Mouse (Mus musculus): ENCODE data around the gene Anp32a. TPM values are rescaled to one million over a fixed set of nuclear protein-coding genes. Genes with fewer than 3 reads are reported as not detected.

Gene Anp32a
- polyA plus RNA-seq, 1 experiment from 2014 or later = 176 TPM

DNA sequence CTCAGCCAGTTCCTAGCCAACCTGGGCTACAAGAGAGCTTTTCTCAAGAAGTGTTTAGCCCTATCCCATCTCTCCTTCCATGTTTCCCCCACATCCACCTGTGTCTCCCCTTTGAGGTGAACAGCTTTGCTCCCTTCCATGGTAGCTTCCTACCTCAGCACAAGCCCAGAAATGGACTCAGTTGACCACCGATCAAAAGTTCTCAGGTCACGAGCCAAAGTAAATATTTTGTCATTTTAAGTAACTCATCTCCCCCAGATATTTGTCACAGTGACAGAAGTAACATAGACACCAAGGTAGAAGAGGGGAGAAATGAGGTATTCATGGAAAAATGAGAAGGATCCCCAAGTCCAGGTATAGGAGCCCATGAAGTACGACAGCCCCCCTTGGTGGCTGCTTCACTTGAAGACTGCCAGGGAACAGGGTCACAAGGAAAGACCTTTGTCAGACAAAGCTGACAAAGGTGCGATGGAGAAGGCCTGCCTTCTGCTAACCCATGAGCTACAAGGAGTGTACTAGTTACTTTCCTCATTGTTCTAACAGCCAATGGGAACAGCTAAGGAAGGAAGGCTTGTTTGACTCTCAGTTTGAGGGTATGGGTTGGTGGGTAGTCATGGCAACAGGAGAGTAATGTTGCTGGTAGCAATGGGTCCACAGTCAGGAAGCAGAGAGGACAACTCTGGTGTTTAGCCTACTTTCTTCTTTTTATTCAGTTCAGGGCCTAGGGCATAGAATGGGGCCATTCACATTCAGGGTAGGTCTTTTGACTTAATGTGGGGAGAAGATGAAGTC lies 44.8 kb downstream of the Anp32a start:
- WGBS = 84% methylated on average over 4 of the region's 4 CpGs
- Histone ChIP-seq H3K4me1 (replicated peaks) (peaks cover 18% of the 10 kb centered on the region), H3K27ac (no peak overlapping the region), H3K4me2 (no peak overlapping the region), H3K4me3 (no peak overlapping the region), H3K9ac (no peak overlapping the region), H3K27me3 (no peaks in the 10 kb centered on the region), H3K36me3 (no peaks in the 10 kb centered on the region), H3K9me3 (replicated peaks) (no peaks in the 10 kb centered on the region)
- no peak for ATAC-seq (replicated peaks; ENCODE audit: insufficient number of reproducible peaks, insufficient read depth, low FRiP score, low read depth)

DNA sequence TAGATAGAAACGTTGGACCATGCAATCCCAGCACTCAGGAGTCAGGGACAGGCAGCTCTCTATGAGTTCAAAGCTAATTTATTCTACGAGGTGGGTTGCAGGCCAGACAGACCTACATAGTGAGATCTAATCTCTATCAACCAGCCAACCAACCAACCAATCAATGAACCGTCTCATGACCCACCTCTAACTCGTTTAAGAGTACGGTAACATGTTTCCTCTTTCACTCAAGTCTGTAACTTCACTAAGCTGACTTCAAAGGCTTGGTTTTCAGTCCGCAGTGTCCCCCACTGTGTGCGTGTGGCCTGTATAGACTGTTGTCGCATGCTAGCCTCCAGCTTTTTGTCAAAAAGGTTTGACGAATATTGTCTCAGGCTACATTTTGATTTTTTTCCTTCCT lies 48.6 kb downstream of the Anp32a start:
- H3K4me3 ChIP-seq = no peak overlapping the region

DNA sequence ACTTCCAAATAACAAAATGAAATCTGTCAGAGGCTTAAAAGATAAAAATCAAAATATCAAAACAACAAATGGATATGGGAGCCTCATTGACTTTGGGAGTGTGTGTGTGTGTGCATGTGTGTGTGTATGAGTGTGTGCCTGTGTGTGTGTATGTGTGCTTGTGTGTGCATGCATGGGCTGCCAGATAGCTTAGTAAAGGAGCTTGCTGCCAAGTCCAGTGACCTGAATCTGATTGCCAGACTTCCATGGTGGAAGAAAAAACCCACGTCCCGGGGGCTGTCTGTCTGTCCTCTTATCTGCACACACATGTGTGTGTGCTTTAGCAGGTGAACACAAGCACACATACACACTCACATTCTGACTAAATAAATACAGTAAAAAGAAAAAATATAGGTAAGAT lies 52.4 kb downstream of the Anp32a start:
- ATAC-seq (replicated peaks; ENCODE audit: insufficient number of reproducible peaks, insufficient read depth, low FRiP score, low read depth) = no peak
- H3K27me3 ChIP-seq = no peaks in the 10 kb centered on the region

More for the DNA sequence above, 48.6 kb downstream of the Anp32a start:
- ATAC-seq (replicated peaks; ENCODE audit: insufficient number of reproducible peaks, insufficient read depth, low FRiP score, low read depth) = no peak
- Histone ChIP-seq H3K9ac (no peak overlapping the region), H3K4me1 (replicated peaks) (no peaks in the 10 kb centered on the region), H3K27me3 (no peaks in the 10 kb centered on the region), H3K36me3 (no peaks in the 10 kb centered on the region), H3K9me3 (replicated peaks) (no peaks in the 10 kb centered on the region), H3K27ac (no peak overlapping the region), H3K4me2 (no peak overlapping the region)
- WGBS = 73% methylated on average over 9 of the region's 9 CpGs

DNA sequence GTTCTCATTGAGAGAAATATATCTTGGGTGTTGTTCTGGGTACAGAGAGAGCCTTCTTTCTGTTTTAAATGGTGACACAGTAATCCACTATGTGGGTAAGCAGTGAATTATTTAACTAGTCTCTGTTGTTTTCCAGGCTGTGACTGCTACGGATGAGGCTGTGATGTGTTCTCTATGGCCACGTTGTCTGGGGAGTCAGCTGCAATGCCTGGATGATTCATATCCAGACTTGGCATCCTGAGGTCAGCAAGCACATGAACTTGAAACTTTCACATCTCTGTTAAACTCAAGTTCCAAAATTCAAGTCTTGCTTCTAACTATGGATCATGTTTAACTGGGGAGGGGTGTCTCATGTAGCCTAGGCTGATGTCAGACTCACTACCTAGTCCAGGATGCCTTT lies 53.1 kb downstream of the Anp32a start:
- no peak overlapping the region for H3K4me2 ChIP-seq
- WGBS = 64% methylated on average over 2 of the region's 2 CpGs

More for the DNA sequence above, 52.4 kb downstream of the Anp32a start:
- no peak overlapping the region for H3K9ac ChIP-seq
- H3K4me2 ChIP-seq = no peak overlapping the region
- no peak overlapping the region for H3K4me3 ChIP-seq
- no peaks in the 10 kb centered on the region for H3K9me3 ChIP-seq (replicated peaks)
- H3K27ac ChIP-seq = no peak overlapping the region
- H3K4me1 ChIP-seq (replicated peaks) = no peaks in the 10 kb centered on the region
- WGBS = 42% methylated on average over 2 of the region's 2 CpGs
- H3K36me3 ChIP-seq = no peaks in the 10 kb centered on the region

DNA sequence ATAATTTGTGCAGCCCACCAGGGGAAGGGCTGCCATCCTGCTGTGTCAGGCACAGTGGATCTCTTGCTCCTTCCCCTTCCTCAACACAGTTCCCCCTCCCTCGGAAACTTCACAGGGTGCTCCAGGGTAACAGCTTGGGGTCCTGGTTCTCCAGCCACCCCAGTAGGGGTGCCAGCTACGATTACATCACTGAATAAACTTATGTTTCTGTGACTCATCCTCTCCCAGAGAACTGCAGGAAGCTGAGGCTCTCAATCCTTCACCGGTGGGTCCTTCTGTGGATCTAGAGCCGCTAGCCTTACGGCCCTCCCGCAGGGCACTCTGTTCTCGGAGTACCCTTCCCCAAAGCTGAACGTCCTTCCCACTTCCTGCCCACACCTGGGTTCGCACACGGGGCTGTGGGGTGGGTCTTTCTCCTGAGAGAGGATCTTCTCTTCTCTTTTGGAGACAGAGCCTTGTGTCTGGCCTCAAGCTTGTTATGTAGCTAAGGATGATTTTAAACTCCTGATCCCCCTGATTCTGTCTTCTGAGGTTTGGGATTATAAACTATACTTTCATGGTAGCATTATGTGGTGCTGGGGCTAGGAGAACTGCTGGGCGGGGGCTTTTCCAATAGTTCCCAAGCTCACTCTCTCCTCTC lies 59.6 kb downstream of the Anp32a start:
- no peak overlapping the region for H3K9ac ChIP-seq
- 43% methylated on average over 11 of the region's 11 CpGs for WGBS
- H3K27me3 ChIP-seq = no peaks in the 10 kb centered on the region

More for the DNA sequence above, 53.1 kb downstream of the Anp32a start:
- no peaks in the 10 kb centered on the region for H3K27me3 ChIP-seq
- H3K9me3 ChIP-seq (replicated peaks) = no peaks in the 10 kb centered on the region
- ATAC-seq (replicated peaks; ENCODE audit: insufficient number of reproducible peaks, insufficient read depth, low FRiP score, low read depth) = no peak
- H3K9ac ChIP-seq = no peak overlapping the region
- H3K27ac ChIP-seq = no peak overlapping the region
- no peaks in the 10 kb centered on the region for H3K4me1 ChIP-seq (replicated peaks)
- H3K4me3 ChIP-seq = no peak overlapping the region
- H3K36me3 ChIP-seq = no peaks in the 10 kb centered on the region

DNA sequence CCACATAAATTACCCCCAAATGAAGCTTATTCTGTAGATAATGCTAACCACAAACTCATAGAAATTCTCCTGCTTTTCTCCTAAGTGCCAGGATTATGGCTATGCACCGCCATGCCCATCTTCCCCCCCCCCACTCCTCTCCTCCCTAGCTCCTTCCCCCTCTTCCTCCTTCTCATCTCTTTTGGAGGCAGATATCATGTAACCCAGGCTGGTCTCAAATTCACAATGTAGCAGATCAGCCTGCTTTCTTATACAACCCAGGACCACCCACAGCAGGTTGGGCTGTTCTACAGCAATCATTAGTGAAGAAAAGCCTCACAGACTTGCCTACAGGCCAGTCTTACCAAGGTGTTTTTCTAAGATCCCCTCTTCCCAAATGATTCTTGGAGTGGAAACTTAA lies 60.5 kb downstream of the Anp32a start:
- no peak overlapping the region for H3K27ac ChIP-seq
- 76% methylated on average over 1 of the region's 1 CpGs for WGBS
- no peak overlapping the region for H3K4me3 ChIP-seq
- no peaks in the 10 kb centered on the region; the same call in 1 of the 2 replicates for H3K4me1 ChIP-seq (replicated peaks)
- no peaks in the 10 kb centered on the region for H3K27me3 ChIP-seq
- H3K9ac ChIP-seq = no peak overlapping the region
- H3K36me3 ChIP-seq = no peaks in the 10 kb centered on the region
- H3K4me2 ChIP-seq = no peak overlapping the region
- no peaks in the 10 kb centered on the region; the same call in 1 of the 2 replicates for H3K9me3 ChIP-seq (replicated peaks)
- no peak for ATAC-seq (replicated peaks; ENCODE audit: insufficient number of reproducible peaks, insufficient read depth, low FRiP score, low read depth)

More for the DNA sequence above, 59.6 kb downstream of the Anp32a start:
- ATAC-seq (replicated peaks; ENCODE audit: insufficient number of reproducible peaks, insufficient read depth, low FRiP score, low read depth) = no peak
- H3K4me2 ChIP-seq = no peak overlapping the region
- no peaks in the 10 kb centered on the region; the same call in 1 of the 2 replicates for H3K9me3 ChIP-seq (replicated peaks)
- no peaks in the 10 kb centered on the region; the same call in 1 of the 2 replicates for H3K4me1 ChIP-seq (replicated peaks)
- H3K27ac ChIP-seq = no peak overlapping the region
- H3K4me3 ChIP-seq = no peak overlapping the region
- H3K36me3 ChIP-seq = no peaks in the 10 kb centered on the region

DNA sequence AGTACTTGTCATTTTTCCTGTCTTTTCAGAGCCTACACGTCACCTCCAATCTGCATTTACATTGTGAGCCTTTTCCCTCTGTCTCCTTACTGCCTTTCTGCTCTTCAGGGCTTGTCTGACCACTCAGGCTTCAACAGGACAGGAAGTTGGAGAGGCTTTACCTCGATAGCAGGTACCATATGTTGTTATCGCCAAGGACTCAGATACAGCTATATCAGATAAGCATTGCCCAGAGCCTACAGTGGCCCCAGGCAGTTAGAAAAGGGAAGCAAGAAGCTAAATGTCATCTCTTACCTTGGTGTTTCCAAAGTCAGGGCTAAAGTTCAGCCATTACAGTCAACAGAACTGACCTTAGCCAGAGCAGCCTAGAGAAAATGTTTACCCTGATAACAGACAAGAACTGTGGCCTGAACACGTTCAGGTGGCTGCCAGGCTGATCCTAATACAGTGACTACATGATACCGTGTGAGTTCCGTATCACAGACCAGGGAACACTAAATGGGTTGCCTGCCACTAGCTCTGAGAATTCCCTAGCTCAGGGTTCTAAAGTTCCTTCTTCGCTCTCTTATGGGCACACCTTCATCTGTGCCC lies 65.4 kb downstream of the Anp32a start:
- ATAC-seq (replicated peaks; ENCODE audit: insufficient number of reproducible peaks, insufficient read depth, low FRiP score, low read depth) = no peak
- no peak overlapping the region for H3K4me3 ChIP-seq
- no peaks in the 10 kb centered on the region; the same call in 1 of the 2 replicates for H3K4me1 ChIP-seq (replicated peaks)
- WGBS = 69% methylated on average over 7 of the region's 7 CpGs
- H3K36me3 ChIP-seq = no peaks in the 10 kb centered on the region
- H3K27ac ChIP-seq = no peak overlapping the region
- no peak overlapping the region for H3K9ac ChIP-seq
- no peaks in the 10 kb centered on the region; the same call in 1 of the 2 replicates for H3K9me3 ChIP-seq (replicated peaks)
- no peak overlapping the region for H3K4me2 ChIP-seq
- no peaks in the 10 kb centered on the region for H3K27me3 ChIP-seq

DNA sequence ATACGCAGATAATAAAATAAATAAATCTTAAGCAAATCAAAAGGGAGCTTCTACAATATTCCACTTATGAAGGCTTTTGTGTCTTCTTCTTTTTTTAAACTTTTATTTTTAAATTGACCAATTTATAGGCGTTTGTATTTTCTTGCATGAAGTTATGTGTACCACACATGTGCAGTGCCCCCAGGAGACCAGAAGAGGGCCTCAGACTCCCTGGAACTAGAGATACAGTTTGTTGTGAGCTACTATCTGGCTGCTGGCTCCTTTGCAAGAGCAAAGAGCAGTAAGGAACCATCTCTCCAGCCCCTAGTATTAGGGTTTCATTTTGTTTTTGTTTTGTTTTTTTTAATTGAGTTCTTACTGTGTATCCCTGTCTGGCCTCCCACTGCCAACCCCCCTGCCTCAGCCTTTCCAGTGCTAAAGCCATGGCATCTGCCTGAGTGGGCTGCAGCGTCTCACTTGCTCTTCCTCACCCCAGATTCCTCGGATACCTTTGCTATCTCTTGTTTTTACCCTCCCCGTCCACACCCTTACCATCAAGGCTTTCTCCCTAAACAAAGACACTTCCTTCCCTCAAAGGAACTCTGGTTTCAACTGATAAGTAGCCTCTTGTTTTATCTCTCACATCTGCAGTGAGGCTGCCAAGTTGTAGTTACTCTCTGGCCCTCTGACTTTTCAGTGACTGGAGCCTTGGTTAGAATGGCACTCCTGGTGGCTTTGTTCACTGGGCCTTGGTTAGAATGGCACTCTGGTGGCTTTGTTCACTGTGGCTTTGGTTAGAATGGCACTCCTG lies 66.5 kb downstream of the Anp32a start:
- no peak overlapping the region for H3K4me3 ChIP-seq
- no peaks in the 10 kb centered on the region for H3K27me3 ChIP-seq
- H3K4me2 ChIP-seq = no peak overlapping the region
- WGBS = 42% methylated on average over 5 of the region's 5 CpGs
- H3K36me3 ChIP-seq = no peaks in the 10 kb centered on the region
- no peak overlapping the region for H3K9ac ChIP-seq
- no peak for ATAC-seq (replicated peaks; ENCODE audit: insufficient number of reproducible peaks, insufficient read depth, low FRiP score, low read depth)
- H3K27ac ChIP-seq = no peak overlapping the region
- no peaks in the 10 kb centered on the region; the same call in 1 of the 2 replicates for H3K9me3 ChIP-seq (replicated peaks)
- no peaks in the 10 kb centered on the region; the same call in 1 of the 2 replicates for H3K4me1 ChIP-seq (replicated peaks)

DNA sequence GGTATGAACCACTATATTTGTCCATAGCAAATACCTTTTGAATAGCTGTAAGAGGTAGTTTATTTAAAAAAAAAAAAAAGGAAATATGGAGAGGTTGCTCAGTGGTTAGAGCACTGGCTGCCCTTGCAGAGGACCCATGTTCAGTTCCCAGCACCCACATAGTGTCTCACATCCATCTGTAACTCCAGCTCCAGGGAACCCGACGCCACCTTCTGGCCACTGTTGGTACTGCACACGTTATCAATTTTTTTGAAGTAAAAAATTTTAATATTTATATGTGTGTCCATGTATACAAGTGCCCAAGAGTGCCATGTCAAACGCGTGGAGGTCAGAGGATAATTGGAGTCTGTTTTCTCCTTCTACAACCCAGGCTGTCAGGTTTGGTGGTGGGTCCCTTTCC lies 77.6 kb downstream of the Anp32a start:
- no peaks in the 10 kb centered on the region for H3K27me3 ChIP-seq
- ATAC-seq (replicated peaks; ENCODE audit: insufficient number of reproducible peaks, insufficient read depth, low FRiP score, low read depth) = no peak
- H3K36me3 ChIP-seq = no peaks in the 10 kb centered on the region
- peaks cover 43% of the 10 kb centered on the region for H3K4me1 ChIP-seq (replicated peaks)
- no peak overlapping the region for H3K4me3 ChIP-seq
- H3K9me3 ChIP-seq (replicated peaks) = no peaks in the 10 kb centered on the region
- H3K27ac ChIP-seq = no peak overlapping the region
- whole genome bisulfite sequencing = 62% methylated on average over 5 of the region's 5 CpGs
- H3K4me2 ChIP-seq = no peak overlapping the region
- no peak overlapping the region for H3K9ac ChIP-seq

DNA sequence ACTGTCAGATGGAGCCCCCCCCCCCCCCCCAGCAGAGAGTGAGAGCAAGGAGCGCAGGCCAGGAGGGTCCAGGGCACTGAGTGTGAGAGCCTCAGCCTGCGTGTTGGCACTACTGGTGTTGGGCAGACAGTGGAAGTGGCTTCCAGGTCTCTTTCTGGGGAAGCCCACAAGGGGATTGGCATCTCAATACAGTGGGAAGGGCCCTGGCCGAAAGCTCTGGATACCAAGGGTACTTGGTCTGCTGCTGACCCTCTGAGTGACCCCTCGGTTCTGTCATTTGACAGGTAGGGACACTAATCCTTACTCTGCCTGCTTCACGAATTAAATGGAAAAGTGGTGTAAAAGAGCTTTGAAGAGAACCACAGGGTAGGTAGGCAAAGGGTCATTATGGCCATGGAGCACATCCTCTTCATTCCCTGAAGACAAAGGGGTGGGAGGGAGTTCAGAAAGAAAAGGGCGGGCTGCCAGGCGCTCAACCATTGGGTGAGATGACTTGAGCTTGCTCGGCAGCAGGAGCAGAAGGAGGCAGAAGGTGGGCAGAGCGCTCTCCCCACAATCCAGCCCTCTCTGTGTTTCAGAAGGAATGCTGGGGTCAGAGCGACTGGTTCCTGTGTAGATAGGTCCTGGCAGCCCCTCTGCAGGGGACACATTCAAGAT lies 79.3 kb downstream of the Anp32a start:
- H3K4me2 ChIP-seq = peak overlapping the region; percentile 54
- H3K9me3 ChIP-seq (replicated peaks) = no peaks in the 10 kb centered on the region
- no peak overlapping the region for H3K9ac ChIP-seq
- 71% methylated on average over 10 of the region's 10 CpGs for WGBS
- ATAC-seq (replicated peaks; ENCODE audit: insufficient number of reproducible peaks, insufficient read depth, low FRiP score, low read depth) = peak; percentile 36
- no peaks in the 10 kb centered on the region for H3K36me3 ChIP-seq
- 0 out of 2 replicates have a peak overlapping the region, but pooled peaks have one; percentile 34 for H3K4me3 ChIP-seq
- H3K27me3 ChIP-seq = no peaks in the 10 kb centered on the region
- peaks cover 35% of the 10 kb centered on the region for H3K4me1 ChIP-seq (replicated peaks)
- peak overlapping the region; percentile 79 for H3K27ac ChIP-seq
